Comparison of ENCODE assay signal across 16 mouse cellular contexts in the genomic region with DNA sequence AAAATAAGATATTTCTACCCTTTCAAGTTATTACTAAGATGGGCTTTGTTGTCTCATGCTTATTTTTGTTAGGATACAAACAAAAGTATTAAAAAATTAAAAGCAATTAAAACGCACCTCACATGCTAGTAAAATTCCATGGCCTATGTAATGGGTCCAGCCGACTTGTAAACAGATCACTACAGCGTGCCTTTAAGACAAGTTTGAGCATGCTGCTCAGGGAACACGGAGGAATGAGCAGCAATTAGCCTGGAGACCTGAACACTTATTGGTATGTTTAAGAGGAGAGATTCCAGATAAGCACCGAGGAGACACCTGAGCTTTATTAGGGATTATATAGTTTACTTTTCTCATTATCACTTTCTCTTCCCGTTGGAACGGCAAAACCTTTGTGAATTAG.
"Had no signal": no experiment of that assay in that cellular context is flagged by ENCODE, and none has a peak within 500 bp of the region (broad histone marks: within the 10 kb centered on the region; RNA-seq: fewer than 3 reads in every experiment).

No protein-coding gene starts in this region.

- H3K9me3 ChIP-seq: neural tube, embryonic 13.5 days; neural tube, embryonic 15.5 days; stomach, embryonic 15.5 days had no signal

- H3K27me3 ChIP-seq: neural tube, embryonic 13.5 days; neural tube, embryonic 15.5 days; stomach, embryonic 15.5 days had no signal

- H3K4me3 ChIP-seq: neural tube, embryonic 13.5 days; neural tube, embryonic 15.5 days; stomach, embryonic 15.5 days had no signal

- H3K4me2 ChIP-seq: neural tube, embryonic 13.5 days; neural tube, embryonic 15.5 days; stomach, embryonic 15.5 days had no signal

- H3K27ac ChIP-seq: neural tube, embryonic 13.5 days; neural tube, embryonic 15.5 days; stomach, embryonic 15.5 days; stomach, postnatal 0 days had no signal

- DNase-seq: retina, postnatal 1 day; right cerebral cortex, adult 18-20 months; right cerebral cortex, postnatal 14 days; right cerebral cortex, postnatal 25 days; right cerebral cortex, postnatal 4 days; spleen, adult 18-20 months; thymus, adult 18-20 months; thymus, adult 2 months; thymus, postnatal 14 days; thymus, postnatal 25 days; thymus, postnatal 36 days; thymus, postnatal 4 days had no signal

- H3K4me1 ChIP-seq: neural tube, embryonic 13.5 days; neural tube, embryonic 15.5 days; stomach, embryonic 15.5 days had no signal

- H3K9ac ChIP-seq: neural tube, embryonic 13.5 days; neural tube, embryonic 15.5 days; stomach, embryonic 15.5 days had no signal

- H3K36me3 ChIP-seq: neural tube, embryonic 13.5 days; neural tube, embryonic 15.5 days; stomach, embryonic 15.5 days had no signal
